Mouse (Mus musculus) heart, postnatal 0 days (tissue): ENCODE data around the gene Epx. TPM values are rescaled to one million over a fixed set of nuclear protein-coding genes. Genes with fewer than 3 reads are reported as not detected.

Experiments used
- ATAC-seq: fragments of 200-750 bp; cut with Nextera tagmentation; 2 replicates; pipeline ENCODE4 v1.8.0; 2017; ENCODE audit warnings: low read depth, moderate number of reproducible peaks, moderate library complexity; ENCODE audit not compliant: insufficient read depth
- DNase-seq: peaks from one replicate; pipeline ENCODE4 v3.0.0-alpha.2; 2016; ENCODE audit warnings: low spot score
- H3K27ac ChIP-seq: fragments of 300-500 bp; sonication (generic); 2 replicates; pipeline ENCODE4 v1.5.1; 2014; ENCODE audit warnings: low read depth, mild to moderate bottlenecking
- H3K27me3 ChIP-seq: fragments of 300-500 bp; sonication (generic); 2 replicates; pipeline ENCODE4 v1.6.1; 2014; ENCODE audit warnings: low read length, mixed read lengths; ENCODE audit not compliant: control insufficient read depth, insufficient read depth
- H3K36me3 ChIP-seq: fragments of 300-500 bp; sonication (generic); replicated peaks from 2 replicates; pipeline ENCODE4 v1.6.1; 2014; ENCODE audit warnings: low read length, mixed read lengths; ENCODE audit not compliant: control insufficient read depth, insufficient read depth
- H3K4me1 ChIP-seq: fragments of 300-500 bp; sonication (generic); 2 replicates; pipeline ENCODE4 v1.6.1; 2014; ENCODE audit warnings: antibody characterized with exemption; ENCODE audit not compliant: control insufficient read depth, insufficient read depth
- H3K4me2 ChIP-seq: fragments of 300-500 bp; sonication (generic); 2 replicates; pipeline ENCODE4 v1.6.1; 2014; ENCODE audit warnings: low read depth, mild to moderate bottlenecking, low read length, moderate library complexity
- H3K4me3 ChIP-seq: fragments of 300-500 bp; sonication (generic); 2 replicates; pipeline ENCODE4 v1.5.1; 2014; ENCODE audit warnings: low read depth, low read length
- H3K9ac ChIP-seq: fragments of 300-500 bp; sonication (generic); replicated peaks from 2 replicates; pipeline ENCODE4 v1.6.1; 2014; ENCODE audit warnings: low read depth, low read length, mixed read lengths
- H3K9me3 ChIP-seq: fragments of 300-500 bp; sonication (generic); replicated peaks from 2 replicates; pipeline ENCODE4 v1.6.1; 2016; ENCODE audit warnings: low read length; ENCODE audit not compliant: control insufficient read depth
- CTCF ChIP-seq: IDR thresholded peaks from 2 replicates; pipeline ENCODE4 v1.5.1; 2016; ENCODE audit warnings: antibody characterized with exemption, control low read depth, low read depth
- EP300 ChIP-seq: IDR thresholded peaks from 2 replicates; pipeline ENCODE4 v1.6.1; 2016; ENCODE audit warnings: antibody characterized with exemption, low read depth
- WGBS: fragments of 180-500 bp; shearing (Covaris S2); extraction: QIAGEN DNeasy Blood & Tissue Kit; methylation state at CpG from one replicate; pipeline ENCODE4 v1.1.7; 2014; 5-methylcytosine and 5-hydroxymethylcytosine counted together
- polyA plus RNA-seq: library from polyadenylated mRNA; unstranded; fragments of >200 nt; fragmentation: Nextera tagmentation; extraction: Ambion mirVana; gene quantifications from 2 replicates; pipeline ENCODE4 v1.2.1, GENCODE M21; 2015
- total RNA-seq: library from RNA; depleted of rRNA; stranded (reverse); fragments of >200 nt; gene quantifications from 2 replicates; pipeline ENCODE4 v1.2.3, GENCODE M21; 2014; ENCODE audit warnings: low replicate concordance; rRNA removed

Gene Epx
- total and polyA plus RNA-seq, 2 experiments from 2014 or later: 0.22 TPM; not detected in 1

- Histone ChIP-seq H3K9ac (no peak overlapping the region), H3K9me3 (no peaks in the 10 kb centered on the region), H3K4me3 (no peak overlapping the region), H3K36me3 (no peaks in the 10 kb centered on the region), H3K27ac (no peak overlapping the region), H3K27me3 (peaks cover 26% of the 10 kb centered on the region), H3K4me1 (no peaks in the 10 kb centered on the region), H3K4me2 (no peak overlapping the region)
- DNase-seq (no peak), ATAC-seq (no peak)
- WGBS: 72% methylated on average over 8 of the region's 8 CpGs
- TF ChIP-seq EP300 (no peak), CTCF (no peak)
Observed at GRCm38 (mm10) chr11:87814831-87815230, 60.5 kb downstream of the Epx start.

Other genes starting within 250 kb of the Epx start
- 0.19 and 0.73 TPM in 2 replicates for gene Rnf43, start 212.8 kb downstream of the Epx start, total RNA-seq
- gene Rnf43, start 212.8 kb downstream of the Epx start, polyA plus RNA-seq: 0.25 and 0.48 TPM in 2 replicates
- 50.3 and 73.7 TPM in 2 replicates for gene Supt4a, start 138.0 kb downstream of the Epx start, total RNA-seq
- 101 and 104 TPM in 2 replicates for gene Supt4a, start 138.0 kb downstream of the Epx start, polyA plus RNA-seq
- 1.6 TPM in 1 of 2 replicates, not detected in the other for gene Tspoap1, start 115.0 kb downstream of the Epx start, total RNA-seq
- gene Tspoap1, start 115.0 kb downstream of the Epx start, polyA plus RNA-seq: 0.12 TPM in 1 of 2 replicates, not detected in the other
- gene Mpo, start 82.0 kb downstream of the Epx start, total RNA-seq: 0.46 and 2.6 TPM in 2 replicates
- gene Mpo, start 82.0 kb downstream of the Epx start, polyA plus RNA-seq: 0.26 and 0.36 TPM in 2 replicates
- gene Lpo, start 47.2 kb downstream of the Epx start, total RNA-seq: 0.19 TPM in 1 of 2 replicates, not detected in the other
- not detected in 2 replicates for gene Lpo, start 47.2 kb downstream of the Epx start, polyA plus RNA-seq
- 4.4 and 4.8 TPM in 2 replicates for gene Mks1, start 22.3 kb downstream of the Epx start, total RNA-seq
- gene Mks1, start 22.3 kb downstream of the Epx start, polyA plus RNA-seq: 4.5 and 6.0 TPM in 2 replicates
- gene Olfr462, start 16.7 kb upstream of the Epx start, total RNA-seq: not detected in 2 replicates
- not detected in 2 replicates for gene Olfr462, start 16.7 kb upstream of the Epx start, polyA plus RNA-seq
- gene Olfr463, start 21.9 kb upstream of the Epx start, total RNA-seq: not detected in 2 replicates
- gene Olfr463, start 21.9 kb upstream of the Epx start, polyA plus RNA-seq: not detected in 2 replicates
- not detected in 2 replicates for gene Olfr464, start 45.4 kb upstream of the Epx start, total RNA-seq
- not detected in 2 replicates for gene Olfr464, start 45.4 kb upstream of the Epx start, polyA plus RNA-seq
- 18.6 and 20.7 TPM in 2 replicates for gene Dynll2, start 112.0 kb upstream of the Epx start, total RNA-seq
- 32.9 and 33.0 TPM in 2 replicates for gene Dynll2, start 112.0 kb upstream of the Epx start, polyA plus RNA-seq
- 195 and 223 TPM in 2 replicates for gene Srsf1, start 171.8 kb upstream of the Epx start, total RNA-seq
- 82.2 and 83.5 TPM in 2 replicates for gene Srsf1, start 171.8 kb upstream of the Epx start, polyA plus RNA-seq
- gene Vezf1, start 192.7 kb upstream of the Epx start, total RNA-seq: 31.9 and 35.5 TPM in 2 replicates
- gene Vezf1, start 192.7 kb upstream of the Epx start, polyA plus RNA-seq: 17.6 and 18.2 TPM in 2 replicates
- gene Cuedc1, start 222.5 kb upstream of the Epx start, total RNA-seq: 15.1 and 19.2 TPM in 2 replicates
- gene Cuedc1, start 222.5 kb upstream of the Epx start, polyA plus RNA-seq: 17.0 and 17.5 TPM in 2 replicates